Mouse (Mus musculus): ENCODE data around the gene Vmn2r29. TPM values are rescaled to one million over a fixed set of nuclear protein-coding genes. Genes with fewer than 3 reads are reported as not detected.

The Vmn2r29 gene
- 0.09 and 0.15 TPM in 2 replicates for polyA plus RNA-seq (2012; rRNA removed)

DNA sequence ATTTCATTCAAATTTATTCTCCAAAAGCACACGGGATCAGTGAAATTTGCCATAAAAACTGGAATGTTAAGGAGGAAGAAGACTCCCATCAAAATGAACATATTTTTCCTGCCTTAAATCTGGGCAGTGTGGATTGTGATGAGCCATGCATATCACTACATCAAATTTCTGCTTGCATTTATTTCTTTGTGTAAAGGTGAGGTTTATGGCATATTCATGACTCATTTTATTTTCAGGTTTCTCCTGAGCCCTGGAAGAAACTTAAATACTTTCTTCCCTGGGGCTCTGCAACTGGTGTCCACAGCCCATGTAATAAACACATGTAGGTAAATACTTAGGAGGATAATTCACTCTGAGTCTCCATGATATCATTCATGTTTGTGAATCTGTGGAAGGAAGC is at the start of gene Vmn2r29:
Gene Vmn2r29 (minus strand): TSS at position 101 of the 400 bp plus-strand sequence.

DNA sequence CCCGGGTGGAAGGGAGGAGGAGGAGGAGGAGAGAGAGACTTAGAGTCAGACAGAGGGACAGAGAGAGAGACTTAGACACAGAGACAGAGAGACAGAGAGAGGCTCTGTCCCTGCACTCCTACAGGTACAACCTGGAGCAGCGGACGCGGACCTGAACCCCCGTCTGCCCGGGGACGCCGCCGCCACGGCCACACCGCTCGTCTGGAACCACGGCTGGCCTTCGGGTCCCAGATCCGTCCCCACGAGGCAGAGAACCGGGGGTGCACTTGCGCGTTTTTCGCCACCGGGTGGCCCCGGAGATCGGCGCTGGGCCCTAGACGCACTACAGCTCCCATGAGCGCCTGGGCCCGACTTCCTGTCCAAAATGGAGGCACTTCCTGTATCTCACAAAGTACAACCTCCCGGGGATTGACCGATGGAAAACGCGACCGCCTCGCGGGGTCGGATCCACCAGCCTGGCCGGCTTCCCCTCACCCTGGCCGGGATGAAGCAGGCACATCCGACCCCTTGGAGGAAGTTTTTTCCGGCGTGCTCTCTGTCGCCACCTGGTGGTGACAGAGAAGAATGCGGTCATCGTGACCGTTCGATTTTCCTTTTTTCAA is 30.9 kb upstream of the Vmn2r29 start, which contains the start of gene Gm45844:
Gene Gm45844 (minus strand): TSS at position 324 of the 602 bp plus-strand sequence.

DNA sequence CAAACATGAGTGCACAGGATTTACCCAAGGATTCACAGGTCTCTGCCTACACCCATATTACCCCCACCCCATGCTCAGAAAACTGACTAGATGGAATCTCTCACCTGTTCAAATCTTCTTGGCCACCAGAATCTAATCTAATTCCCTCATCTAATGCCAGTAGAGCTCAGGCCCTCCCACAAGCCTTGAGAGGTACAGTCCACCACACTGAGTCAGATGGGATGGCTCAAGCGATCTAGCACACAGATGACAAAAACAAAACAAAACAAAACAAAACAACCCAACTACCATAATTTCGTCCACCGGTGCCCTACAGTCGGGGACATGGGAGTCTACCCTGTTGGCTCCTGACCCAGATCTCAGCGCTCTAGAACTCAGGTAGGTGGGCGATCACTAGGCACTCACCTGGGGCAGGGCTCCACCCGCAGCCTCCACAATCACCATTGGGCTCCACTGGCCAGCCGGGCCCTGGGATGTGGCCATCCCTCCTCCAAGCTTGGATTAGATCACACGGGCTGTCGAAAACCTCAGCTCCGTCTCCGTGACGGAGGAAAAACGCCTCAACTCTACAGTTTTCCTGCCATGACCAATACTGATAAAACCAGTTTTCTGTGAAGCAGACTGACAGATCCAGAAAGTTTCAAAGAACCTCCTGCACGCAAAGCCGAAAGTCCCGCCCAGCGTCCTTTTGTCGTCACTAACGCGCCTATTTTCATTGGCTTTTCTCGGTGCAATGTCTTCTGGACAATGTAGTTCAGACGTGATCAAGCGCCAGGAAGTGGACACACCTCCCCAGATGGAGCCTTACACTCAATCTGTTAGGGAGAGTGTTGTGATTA is 37.6 kb downstream of the Vmn2r29 start, which contains the start of gene Zfp772:
Gene Zfp772 (minus strand): TSS at position 686 of the 839 bp plus-strand sequence.

Other genes starting within 250 kb of the Vmn2r29 start
- 7.9 and 8.4 TPM in 2 replicates for gene Zfp954, start 125.8 kb downstream of the Vmn2r29 start, polyA plus RNA-seq (2012; rRNA removed)
- gene Zfp773, start 110.6 kb downstream of the Vmn2r29 start, polyA plus RNA-seq (2012; rRNA removed), result 0.06 and 0.14 TPM in 2 replicates
- gene Zfp418, start 76.0 kb downstream of the Vmn2r29 start, polyA plus RNA-seq (2012; rRNA removed), result 0.44 and 0.49 TPM in 2 replicates
- gene Zfp772, start 37.3 kb downstream of the Vmn2r29 start, polyA plus RNA-seq (2012; rRNA removed), result 0.79 and 0.90 TPM in 2 replicates
- 0.31 and 0.98 TPM in 2 replicates for gene Gm45844, start 31.0 kb upstream of the Vmn2r29 start, polyA plus RNA-seq (2012; rRNA removed)
- gene Clcn4, start 53.5 kb upstream of the Vmn2r29 start, polyA plus RNA-seq (2012; rRNA removed), result 24.2 and 32.3 TPM in 2 replicates
- not detected in 2 replicates for gene Vmn2r30, start 90.3 kb upstream of the Vmn2r29 start, polyA plus RNA-seq (2012; rRNA removed)
- gene Gm45783, start 127.2 kb upstream of the Vmn2r29 start, polyA plus RNA-seq (2012; rRNA removed), result not detected in 2 replicates
- gene Vmn2r31, start 152.4 kb upstream of the Vmn2r29 start, polyA plus RNA-seq (2012; rRNA removed), result not detected in 2 replicates
- gene Vmn2r32, start 232.7 kb upstream of the Vmn2r29 start, polyA plus RNA-seq (2012; rRNA removed), result not detected in 2 replicates